Mouse (Mus musculus) heart, postnatal 0 days (tissue): ENCODE results near the gene Bola3. TPM values are rescaled to one million over a fixed set of nuclear protein-coding genes. Genes with fewer than 3 reads are reported as not detected.

Experiments
- ATAC-seq: fragments of 200-750 bp; cut with Nextera tagmentation; 2 replicates; pipeline ENCODE4 v1.8.0; 2017; ENCODE audit warnings: low read depth, moderate number of reproducible peaks, moderate library complexity; ENCODE audit not compliant: insufficient read depth
- DNase-seq: peaks from one replicate; pipeline ENCODE4 v3.0.0-alpha.2; 2016; ENCODE audit warnings: low spot score
- H3K27ac ChIP-seq: fragments of 300-500 bp; sonication (generic); 2 replicates; pipeline ENCODE4 v1.5.1; 2014; ENCODE audit warnings: low read depth, mild to moderate bottlenecking
- H3K27me3 ChIP-seq: fragments of 300-500 bp; sonication (generic); 2 replicates; pipeline ENCODE4 v1.6.1; 2014; ENCODE audit warnings: low read length, mixed read lengths; ENCODE audit not compliant: control insufficient read depth, insufficient read depth
- H3K36me3 ChIP-seq: fragments of 300-500 bp; sonication (generic); replicated peaks from 2 replicates; pipeline ENCODE4 v1.6.1; 2014; ENCODE audit warnings: low read length, mixed read lengths; ENCODE audit not compliant: control insufficient read depth, insufficient read depth
- H3K4me1 ChIP-seq: fragments of 300-500 bp; sonication (generic); 2 replicates; pipeline ENCODE4 v1.6.1; 2014; ENCODE audit warnings: antibody characterized with exemption; ENCODE audit not compliant: control insufficient read depth, insufficient read depth
- H3K4me2 ChIP-seq: fragments of 300-500 bp; sonication (generic); 2 replicates; pipeline ENCODE4 v1.6.1; 2014; ENCODE audit warnings: low read depth, mild to moderate bottlenecking, low read length, moderate library complexity
- H3K4me3 ChIP-seq: fragments of 300-500 bp; sonication (generic); 2 replicates; pipeline ENCODE4 v1.5.1; 2014; ENCODE audit warnings: low read depth, low read length
- H3K9ac ChIP-seq: fragments of 300-500 bp; sonication (generic); replicated peaks from 2 replicates; pipeline ENCODE4 v1.6.1; 2014; ENCODE audit warnings: low read depth, low read length, mixed read lengths
- H3K9me3 ChIP-seq: fragments of 300-500 bp; sonication (generic); replicated peaks from 2 replicates; pipeline ENCODE4 v1.6.1; 2016; ENCODE audit warnings: low read length; ENCODE audit not compliant: control insufficient read depth
- CTCF ChIP-seq: IDR thresholded peaks from 2 replicates; pipeline ENCODE4 v1.5.1; 2016; ENCODE audit warnings: antibody characterized with exemption, control low read depth, low read depth
- EP300 ChIP-seq: IDR thresholded peaks from 2 replicates; pipeline ENCODE4 v1.6.1; 2016; ENCODE audit warnings: antibody characterized with exemption, low read depth
- WGBS: fragments of 180-500 bp; shearing (Covaris S2); extraction: QIAGEN DNeasy Blood & Tissue Kit; methylation state at CpG from one replicate; pipeline ENCODE4 v1.1.7; 2014; 5-methylcytosine and 5-hydroxymethylcytosine counted together
- polyA plus RNA-seq: library from polyadenylated mRNA; unstranded; fragments of >200 nt; fragmentation: Nextera tagmentation; extraction: Ambion mirVana; gene quantifications from 2 replicates; pipeline ENCODE4 v1.2.1, GENCODE M21; 2015
- total RNA-seq: library from RNA; depleted of rRNA; stranded (reverse); fragments of >200 nt; gene quantifications from 2 replicates; pipeline ENCODE4 v1.2.3, GENCODE M21; 2014; ENCODE audit warnings: low replicate concordance

The Bola3 gene
- total and polyA plus RNA-seq, 2 experiments from 2014 or later: 32.0 to 492 TPM

- no peak for ATAC-seq
- Histone ChIP-seq H3K4me3 (no peak overlapping the region), H3K27ac (no peak overlapping the region), H3K36me3 (peaks cover 67% of the 10 kb centered on the region), H3K4me1 (no peaks in the 10 kb centered on the region; the same call in 1 of the 2 replicates), H3K4me2 (no peak overlapping the region), H3K9me3 (no peaks in the 10 kb centered on the region), H3K9ac (no peak overlapping the region), H3K27me3 (no peaks in the 10 kb centered on the region)
- TF ChIP-seq CTCF: no peak
- no peak for TF ChIP-seq EP300
- WGBS: 81% methylated on average over 9 of the region's 9 CpGs
- DNase-seq: no peak
Measured at GRCm38 (mm10) chr6:83354856-83355781, 6.2 kb downstream of the Bola3 start.

DNA sequence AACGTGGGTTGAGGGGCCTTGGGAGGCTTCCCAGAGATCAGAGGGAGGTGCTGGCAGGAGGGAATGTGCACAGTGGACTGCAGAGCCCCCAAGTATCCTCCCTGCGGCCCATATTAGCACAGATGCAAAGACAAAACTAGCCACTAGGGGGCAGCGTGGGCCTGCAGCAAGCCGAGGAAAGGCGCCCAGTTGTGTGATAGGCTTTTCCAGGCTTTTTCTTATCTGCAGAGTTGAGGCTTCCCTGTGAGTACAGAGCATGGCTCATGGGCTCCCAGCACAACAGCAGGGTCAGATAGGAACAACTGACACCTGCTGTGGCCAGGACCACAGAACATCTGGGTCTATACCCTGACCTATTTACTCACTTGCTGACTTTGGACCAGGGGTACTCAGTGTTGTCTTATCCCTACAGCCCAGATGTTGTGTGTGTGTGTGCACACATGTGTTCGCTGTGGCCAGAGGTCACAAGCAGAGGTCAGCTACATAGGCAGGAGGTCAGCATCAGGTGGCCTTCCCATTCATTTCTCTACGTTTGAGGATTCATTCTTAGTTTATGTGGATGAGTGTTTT lies 7.7 kb downstream of the Bola3 start:
- ATAC-seq: peak; percentile 77

GRCm38 (mm10) chr6:83357436-83357835 lies 8.5 kb downstream of the Bola3 start:
- no peak for TF ChIP-seq CTCF
- no peak for TF ChIP-seq EP300
- Histone ChIP-seq H3K9ac (no peak overlapping the region), H3K9me3 (no peaks in the 10 kb centered on the region), H3K4me3 (no peak overlapping the region), H3K4me1 (no peaks in the 10 kb centered on the region), H3K4me2 (no peak overlapping the region), H3K36me3 (peaks cover 63% of the 10 kb centered on the region), H3K27me3 (no peaks in the 10 kb centered on the region), H3K27ac (no peak overlapping the region)
- ATAC-seq (no peak), DNase-seq (no peak)
- 86% methylated on average over 10 of the region's 10 CpGs for WGBS

More for the DNA sequence above, 7.7 kb downstream of the Bola3 start:
- peak; percentile 79 for DNase-seq
- no peaks in the 10 kb centered on the region for H3K27me3 ChIP-seq
- H3K4me2 ChIP-seq: no peak overlapping the region
- TF ChIP-seq EP300 (no peak), CTCF (peak; percentile 98)
- WGBS: 19% methylated on average over 7 of the region's 7 CpGs
- no peak overlapping the region for H3K27ac ChIP-seq
- H3K9me3 ChIP-seq: no peaks in the 10 kb centered on the region
- H3K4me1 ChIP-seq: no peaks in the 10 kb centered on the region
- H3K4me3 ChIP-seq: no peak overlapping the region
- peaks cover 67% of the 10 kb centered on the region for H3K36me3 ChIP-seq
- H3K9ac ChIP-seq: no peak overlapping the region

DNA sequence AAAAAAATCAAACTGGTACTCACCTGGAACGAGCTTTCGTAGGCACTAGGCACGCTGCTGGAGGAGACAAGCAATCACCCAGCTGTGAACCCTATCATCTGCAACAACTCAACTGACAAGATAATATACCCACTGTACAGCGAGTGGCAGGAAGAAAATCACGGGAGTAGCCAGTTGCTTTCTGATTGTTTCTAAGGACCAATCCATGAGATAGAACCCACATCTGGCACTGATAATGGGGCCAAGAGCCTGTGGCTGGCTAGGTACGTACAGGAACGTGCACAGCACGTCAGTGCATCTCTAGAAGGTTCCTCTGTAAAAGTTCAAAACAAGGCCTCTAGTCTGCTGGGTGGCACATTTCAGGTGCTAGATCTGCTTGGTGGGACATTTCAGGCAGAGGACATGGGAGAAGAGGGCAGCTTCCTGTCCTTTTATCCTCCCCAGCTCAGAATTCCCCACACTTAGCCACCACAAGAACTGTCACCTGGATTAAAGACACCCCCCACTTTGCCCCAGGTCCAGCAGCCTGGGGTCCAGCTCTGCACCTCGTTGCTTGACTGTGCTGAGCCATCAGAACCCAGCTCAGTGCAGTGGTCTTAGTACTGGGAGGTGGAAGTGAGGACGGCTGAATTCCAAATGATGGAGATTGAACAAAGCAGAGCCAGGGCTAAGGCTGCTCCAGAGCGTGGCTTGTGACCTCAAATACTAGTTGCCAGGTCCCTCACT lies 12.7 kb downstream of the Bola3 start:
- Histone ChIP-seq H3K9ac (no peak overlapping the region; the same call in 1 of the 2 replicates), H3K4me1 (no peaks in the 10 kb centered on the region), H3K4me2 (no peak overlapping the region), H3K9me3 (no peaks in the 10 kb centered on the region), H3K27ac (no peak overlapping the region), H3K27me3 (no peaks in the 10 kb centered on the region), H3K4me3 (no peak overlapping the region), H3K36me3 (peaks cover 42% of the 10 kb centered on the region)
- no peak for DNase-seq
- TF ChIP-seq EP300: no peak
- TF ChIP-seq CTCF: no peak
- no peak for ATAC-seq
- WGBS: 71% methylated on average over 11 of the region's 11 CpGs

DNA sequence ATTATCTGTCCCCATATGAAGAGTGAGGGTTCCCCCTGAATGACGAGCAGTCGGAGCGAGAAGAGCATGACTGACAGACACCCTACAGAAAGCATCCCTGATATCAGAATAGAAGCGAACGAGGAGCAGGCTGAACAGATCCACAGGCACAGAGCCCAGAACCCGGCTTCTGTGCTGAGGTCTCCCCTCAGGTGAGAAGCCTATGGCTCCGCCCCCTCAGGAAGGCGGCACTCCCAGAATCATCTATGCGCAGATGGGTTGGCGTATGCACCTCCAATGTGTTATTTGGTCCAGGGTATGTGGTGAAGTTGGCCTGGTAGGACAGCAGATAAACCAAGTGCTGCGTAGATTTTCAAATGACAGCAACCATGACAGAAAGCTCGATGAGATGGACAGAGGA lies 14.1 kb downstream of the Bola3 start:
- no peaks in the 10 kb centered on the region for H3K27me3 ChIP-seq
- no peak overlapping the region for H3K4me3 ChIP-seq
- no peaks in the 10 kb centered on the region for H3K4me1 ChIP-seq
- H3K36me3 ChIP-seq: peaks cover 50% of the 10 kb centered on the region
- 79% methylated on average over 12 of the region's 12 CpGs for WGBS
- H3K4me2 ChIP-seq: no peak overlapping the region
- no peak for DNase-seq
- no peak overlapping the region for H3K9ac ChIP-seq
- no peaks in the 10 kb centered on the region for H3K9me3 ChIP-seq
- TF ChIP-seq CTCF (no peak), EP300 (no peak)
- no peak for ATAC-seq
- no peak overlapping the region for H3K27ac ChIP-seq
